ENCODE assay signal across 28 mouse cellular contexts in the genomic region with DNA sequence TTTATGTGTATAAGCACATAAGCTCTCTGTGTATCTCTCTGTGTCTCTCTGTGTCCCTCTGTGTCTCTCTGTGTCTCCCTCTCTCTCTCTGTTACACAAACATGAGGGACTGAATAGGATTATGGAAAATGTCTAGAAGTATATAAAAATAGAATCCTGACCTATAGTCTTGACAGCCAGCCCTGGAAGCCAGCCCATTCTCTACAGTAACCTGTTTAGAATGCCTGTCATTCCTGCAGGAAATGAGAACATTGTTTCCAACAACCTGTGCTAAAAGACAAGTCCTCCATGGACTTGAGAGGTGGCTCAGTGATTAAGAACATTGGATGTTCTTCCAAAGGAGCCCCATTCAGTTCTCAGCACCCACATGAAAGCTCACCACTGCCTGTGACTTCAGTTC.
DNase-seq lines count a peak whose midpoint lies in the region; ATAC-seq lines count a peak whose summit lies in the region.
"Had no signal": no experiment of that assay in that cellular context is flagged by ENCODE, and none has a peak within 500 bp of the region (broad histone marks: within the 10 kb centered on the region; RNA-seq: fewer than 3 reads in every experiment).

No protein-coding gene starts in this region.

- peak; percentile 70 to 76 for DNase-seq in cerebellum, postnatal 14 days
- DNase-seq in cerebellum, adult 8-10 months, result no peak
- no peak for DNase-seq in embryonic facial prominence, embryonic 10.5 days (ENCODE audit: low spot score)
- no peak for DNase-seq in spleen, postnatal 4 days (ENCODE audit: low spot score in 2 of 2)
- DNase-seq: adrenal gland, adult 2 months; adrenal gland, postnatal 25 days; B cell, adult 2 months; cerebellum, adult 18-20 months; gastrocnemius, postnatal 10 days; gastrocnemius, postnatal 36 days; heart, adult 2 months; heart, postnatal 14 days; heart, postnatal 4 days; kidney, adult 18-20 months had no signal

- ATAC-seq in embryonic facial prominence, embryonic 12.5 days (ENCODE audit: insufficient number of reproducible peaks, insufficient read depth, low FRiP score, low TSS enrichment), result no peak
- no peak for ATAC-seq in embryonic facial prominence, embryonic 13.5 days (ENCODE audit: insufficient number of reproducible peaks, insufficient read depth, low FRiP score, low TSS enrichment, low read depth)
- ATAC-seq in embryonic facial prominence, embryonic 15.5 days (ENCODE audit: insufficient number of reproducible peaks, low FRiP score, low TSS enrichment, low read depth), result no peak
- ATAC-seq: forebrain, embryonic 13.5 days; forebrain, embryonic 16.5 days; hindbrain, postnatal 0 days; inflammation-experienced regulatory T-cells, adult 6 months; intestine, embryonic 16.5 days had no signal

- H3K27ac ChIP-seq in embryonic facial prominence, embryonic 12.5 days, result 0 out of 2 replicates have a peak overlapping the region, but pooled peaks have one; percentile 24
- no peak overlapping the region for H3K27ac ChIP-seq in embryonic facial prominence, embryonic 10.5 days (replicated peaks)
- H3K27ac ChIP-seq in embryonic facial prominence, embryonic 13.5 days, result peak overlapping the region; percentile 80
- H3K27ac ChIP-seq in embryonic facial prominence, embryonic 15.5 days (replicated peaks), result peak overlapping the region; percentile 48; the same call in 1 of the 2 replicates
- H3K27ac ChIP-seq: forebrain, embryonic 10.5 days; forebrain, embryonic 13.5 days; heart, adult 2 months; heart, embryonic 10.5 days; heart, embryonic 13.5 days; hindbrain, embryonic 14.5 days; hindbrain, postnatal 0 days had no signal

- H3K9ac ChIP-seq in embryonic facial prominence, embryonic 12.5 days, result no peak overlapping the region
- no peak overlapping the region for H3K9ac ChIP-seq in embryonic facial prominence, embryonic 13.5 days
- H3K9ac ChIP-seq in embryonic facial prominence, embryonic 15.5 days, result no peak overlapping the region
- H3K9ac ChIP-seq: forebrain, embryonic 13.5 days; heart, embryonic 13.5 days; hindbrain, embryonic 14.5 days had no signal

- no peaks in the 10 kb centered on the region for H3K27me3 ChIP-seq in embryonic facial prominence, embryonic 12.5 days
- no peaks in the 10 kb centered on the region for H3K27me3 ChIP-seq in embryonic facial prominence, embryonic 10.5 days (replicated peaks; ENCODE audit: low read depth, poor library complexity, severe bottlenecking)
- H3K27me3 ChIP-seq in embryonic facial prominence, embryonic 13.5 days, result no peaks in the 10 kb centered on the region
- H3K27me3 ChIP-seq in embryonic facial prominence, embryonic 15.5 days, result no peaks in the 10 kb centered on the region
- H3K27me3 ChIP-seq: CH12.LX; forebrain, embryonic 13.5 days; heart, embryonic 13.5 days had no signal

- H3K4me1 ChIP-seq in embryonic facial prominence, embryonic 12.5 days, result no peaks in the 10 kb centered on the region
- H3K4me1 ChIP-seq in embryonic facial prominence, embryonic 10.5 days, result peaks cover 7% of the 10 kb centered on the region; the same call in 1 of the 2 replicates
- peaks cover 10% of the 10 kb centered on the region; the same call in 1 of the 2 replicates for H3K4me1 ChIP-seq in embryonic facial prominence, embryonic 13.5 days
- no peaks in the 10 kb centered on the region for H3K4me1 ChIP-seq in embryonic facial prominence, embryonic 15.5 days
- H3K4me1 ChIP-seq: forebrain, embryonic 10.5 days; forebrain, embryonic 13.5 days; heart, embryonic 10.5 days had no signal

- H3K9me3 ChIP-seq in embryonic facial prominence, embryonic 12.5 days, result no peaks in the 10 kb centered on the region
- H3K9me3 ChIP-seq in embryonic facial prominence, embryonic 10.5 days, result no peaks in the 10 kb centered on the region
- H3K9me3 ChIP-seq in embryonic facial prominence, embryonic 13.5 days, result no peaks in the 10 kb centered on the region
- H3K9me3 ChIP-seq in embryonic facial prominence, embryonic 15.5 days (replicated peaks), result no peaks in the 10 kb centered on the region
- H3K9me3 ChIP-seq: forebrain, embryonic 10.5 days; forebrain, embryonic 13.5 days; G1E; heart, embryonic 10.5 days; heart, embryonic 13.5 days had no signal

- no peaks in the 10 kb centered on the region for H3K36me3 ChIP-seq in embryonic facial prominence, embryonic 12.5 days
- no peaks in the 10 kb centered on the region for H3K36me3 ChIP-seq in embryonic facial prominence, embryonic 10.5 days (replicated peaks)
- no peaks in the 10 kb centered on the region for H3K36me3 ChIP-seq in embryonic facial prominence, embryonic 13.5 days
- H3K36me3 ChIP-seq in embryonic facial prominence, embryonic 15.5 days, result no peaks in the 10 kb centered on the region
- H3K36me3 ChIP-seq: forebrain, embryonic 10.5 days; G1E; heart, embryonic 10.5 days; heart, embryonic 13.5 days had no signal

- no peak overlapping the region for H3K4me3 ChIP-seq in embryonic facial prominence, embryonic 12.5 days
- no peak overlapping the region for H3K4me3 ChIP-seq in embryonic facial prominence, embryonic 10.5 days
- H3K4me3 ChIP-seq in embryonic facial prominence, embryonic 13.5 days, result no peak overlapping the region
- H3K4me3 ChIP-seq in embryonic facial prominence, embryonic 15.5 days (replicated peaks), result no peak overlapping the region
- H3K4me3 ChIP-seq: forebrain, embryonic 10.5 days; forebrain, embryonic 13.5 days; heart, adult 2 months; heart, embryonic 10.5 days; heart, embryonic 13.5 days had no signal

- H3K4me2 ChIP-seq in embryonic facial prominence, embryonic 12.5 days (replicated peaks), result no peak overlapping the region
- H3K4me2 ChIP-seq in embryonic facial prominence, embryonic 13.5 days, result no peak overlapping the region
- no peak overlapping the region for H3K4me2 ChIP-seq in embryonic facial prominence, embryonic 15.5 days (replicated peaks)
- H3K4me2 ChIP-seq: forebrain, embryonic 13.5 days; heart, embryonic 13.5 days; hindbrain, embryonic 14.5 days had no signal

Comparison
In these comparisons a context has a peak if more than half of its experiments do, and no peak if none do; other contexts are left out.
1. DNase-seq: peak in cerebellum, postnatal 14 days (2 of 2); none in cerebellum, adult 8-10 months (single experiment), embryonic facial prominence, embryonic 10.5 days (single experiment) and spleen, postnatal 4 days (0 of 2).